Mouse (Mus musculus) inflammation-experienced regulatory T-cells, adult 6 months (primary cell): Measurements from ENCODE around the gene Tmem206. TPM values are rescaled to one million over a fixed set of nuclear protein-coding genes. Genes with fewer than 3 reads are reported as not detected.

Experiments
- ATAC-seq: one replicate; pipeline ENCODE4 v1.8.0; 2017
- polyA plus RNA-seq, 3 experiments: library from polyadenylated mRNA; unstranded; fragments of 100-300 nt; shearing (Covaris generic); gene quantifications; one replicate each; pipeline ENCODE4 v1.2.1; 2017

The Tmem206 gene
- 10 to 100 TPM; 15.5 to 29.6 (median 23.7) TPM for polyA plus RNA-seq

- peak; percentile 89 for ATAC-seq
These were observed at the start of gene Tmem206 for GRCm38 (mm10) chr1:191325726-191326232. Tmem206 (plus strand) TSS chr1:191325912.

DNA sequence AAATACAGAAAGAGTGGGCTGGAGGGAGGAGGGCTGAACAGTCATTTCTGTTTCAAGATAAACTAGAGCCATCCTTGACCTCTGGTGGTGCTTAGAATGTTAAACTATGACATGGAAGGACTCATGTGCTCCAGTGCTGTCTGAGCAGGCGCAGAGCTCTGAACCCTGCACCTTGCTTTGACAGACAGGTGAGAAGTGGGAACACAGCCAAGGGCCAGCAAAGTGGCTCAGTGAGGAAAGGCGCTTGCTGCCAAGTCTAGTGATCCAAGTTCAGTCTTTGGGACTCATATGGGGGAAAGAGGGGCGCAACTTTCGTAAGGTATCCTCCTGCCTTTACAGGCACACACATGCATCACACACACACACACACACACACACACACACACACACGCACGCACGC, 49.5 kb upstream of the Tmem206 start:
- ATAC-seq: no peak

DNA sequence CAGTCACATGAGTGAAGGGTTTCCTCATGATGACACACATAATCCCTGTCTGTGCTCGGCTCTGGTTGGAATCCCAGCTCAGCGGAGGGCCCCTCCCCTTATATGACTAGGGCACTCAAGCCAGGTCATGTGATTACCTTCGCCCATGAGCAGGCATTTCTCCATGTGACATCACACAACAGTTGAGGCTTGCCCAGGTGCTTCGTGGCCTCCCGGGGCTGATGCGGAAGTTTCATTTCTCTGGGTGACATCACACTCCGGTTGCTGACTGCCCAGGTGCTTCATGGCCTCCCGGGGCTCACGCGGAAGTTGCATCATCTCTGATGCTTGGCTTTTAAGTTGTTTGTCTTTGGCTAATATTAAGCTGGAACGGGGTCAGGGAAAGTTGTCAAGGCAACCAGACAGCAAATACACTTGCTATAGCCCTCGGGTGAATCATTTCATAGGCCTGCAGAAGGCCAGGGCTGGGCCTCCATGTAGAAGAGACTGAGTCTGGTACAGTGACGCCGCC, 48.1 kb upstream of the Tmem206 start:
- ATAC-seq: no peak

GRCm38 (mm10) chr1:191278324-191278723, 47.4 kb upstream of the Tmem206 start:
- no peak for ATAC-seq

DNA sequence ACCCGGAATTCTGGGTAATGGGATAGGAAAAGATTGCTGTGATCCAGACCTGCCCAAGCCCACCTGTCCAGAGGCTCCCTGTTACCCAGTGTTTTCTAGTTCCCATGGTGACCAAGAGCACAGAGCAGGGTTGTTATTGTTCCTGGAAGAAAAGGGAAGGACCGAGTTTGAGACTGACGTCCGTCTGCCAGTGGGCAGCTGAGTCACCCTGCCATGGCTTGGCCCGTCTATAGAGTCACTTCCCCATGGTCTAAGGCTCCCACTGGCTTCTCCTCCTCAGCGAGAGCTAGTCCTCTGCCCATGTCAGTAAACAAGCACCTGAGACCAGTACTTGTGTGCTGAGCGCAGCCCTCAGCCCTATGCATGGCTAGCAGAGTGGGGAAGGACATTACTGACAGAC, 44.5 kb upstream of the Tmem206 start:
- ATAC-seq: no peak

DNA sequence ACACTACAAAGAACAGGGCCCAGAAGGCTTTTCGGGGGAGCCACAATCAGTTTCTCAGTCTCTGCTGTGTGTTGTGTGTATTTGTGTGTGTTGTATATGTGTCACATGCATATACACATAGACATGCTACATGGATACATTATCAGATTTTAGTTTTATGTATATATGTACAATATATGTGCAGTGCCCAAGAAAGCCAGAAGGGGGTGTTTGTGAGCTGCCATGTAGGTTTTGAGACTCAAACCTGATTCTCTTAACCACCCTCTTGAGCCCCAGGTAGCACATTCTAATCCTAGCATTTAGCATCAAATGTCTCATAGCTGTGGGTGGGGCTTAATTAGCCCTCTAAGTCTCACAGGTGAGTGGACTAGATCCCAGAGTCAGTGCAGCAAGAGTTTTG, 43.4 kb upstream of the Tmem206 start:
- ATAC-seq: no peak

GRCm38 (mm10) chr1:191283110-191284040, 42.3 kb upstream of the Tmem206 start:
- ATAC-seq: no peak

- ATAC-seq: no peak
These were observed 41.2 kb upstream of the Tmem206 start for GRCm38 (mm10) chr1:191284502-191284901.

DNA sequence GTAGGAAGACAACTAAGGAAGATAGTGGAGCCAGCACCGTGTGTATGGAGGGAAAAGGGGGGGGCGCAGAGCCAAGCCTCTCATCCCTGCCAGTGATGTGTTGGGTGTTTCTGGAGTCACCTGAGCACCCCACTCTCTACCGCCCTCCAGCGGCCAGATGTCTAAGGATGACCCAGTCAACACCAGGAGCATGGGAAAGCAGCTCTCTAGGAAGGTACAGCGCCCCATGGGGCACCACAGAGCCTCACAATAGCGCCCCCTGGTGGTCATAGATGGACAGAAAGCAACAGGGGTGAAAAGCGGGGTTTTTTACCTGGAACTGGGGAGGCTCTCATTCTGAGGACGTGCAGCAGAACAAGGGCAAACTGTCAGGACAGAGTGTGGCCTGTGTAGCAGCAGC, 37.0 kb upstream of the Tmem206 start:
- ATAC-seq: peak; percentile 38

DNA sequence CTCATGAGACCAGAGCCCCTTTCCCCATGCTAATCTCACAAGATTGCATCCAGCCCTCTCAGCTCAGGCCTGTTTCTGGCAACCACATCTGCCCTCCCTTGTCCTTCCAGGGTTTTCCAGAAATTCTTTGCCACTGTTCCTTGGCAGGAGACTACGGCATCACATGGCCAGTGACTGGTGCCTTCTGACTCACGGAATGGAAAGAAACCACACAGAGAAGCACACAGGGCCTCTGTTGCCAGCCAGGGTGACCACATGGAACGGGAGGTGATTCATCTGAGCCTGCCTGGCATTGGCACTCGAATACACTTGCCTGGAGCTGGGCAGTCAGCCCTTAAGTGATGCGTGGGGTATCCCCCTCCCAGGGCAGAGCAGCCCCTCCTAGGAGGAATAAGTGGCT, 33.4 kb upstream of the Tmem206 start:
- no peak for ATAC-seq

DNA sequence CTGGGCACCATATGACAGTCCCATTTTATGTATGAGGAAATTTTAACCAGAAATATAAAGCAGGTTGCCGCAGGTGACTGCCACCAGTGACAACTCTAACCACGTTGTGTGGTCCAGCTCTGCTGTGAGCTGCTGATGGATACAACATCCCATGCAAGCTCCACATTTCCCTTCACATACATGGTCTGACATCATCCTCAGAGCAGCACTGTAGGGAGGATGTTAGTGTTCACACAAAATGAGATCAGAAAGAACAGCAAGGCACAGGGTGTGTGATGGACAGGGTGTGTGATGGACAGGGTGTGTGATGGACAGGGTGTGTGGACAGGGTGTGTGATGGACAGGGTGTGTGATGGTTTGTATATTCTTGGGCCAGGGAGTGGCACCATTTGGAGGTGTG, 32.7 kb upstream of the Tmem206 start:
- ATAC-seq: no peak

DNA sequence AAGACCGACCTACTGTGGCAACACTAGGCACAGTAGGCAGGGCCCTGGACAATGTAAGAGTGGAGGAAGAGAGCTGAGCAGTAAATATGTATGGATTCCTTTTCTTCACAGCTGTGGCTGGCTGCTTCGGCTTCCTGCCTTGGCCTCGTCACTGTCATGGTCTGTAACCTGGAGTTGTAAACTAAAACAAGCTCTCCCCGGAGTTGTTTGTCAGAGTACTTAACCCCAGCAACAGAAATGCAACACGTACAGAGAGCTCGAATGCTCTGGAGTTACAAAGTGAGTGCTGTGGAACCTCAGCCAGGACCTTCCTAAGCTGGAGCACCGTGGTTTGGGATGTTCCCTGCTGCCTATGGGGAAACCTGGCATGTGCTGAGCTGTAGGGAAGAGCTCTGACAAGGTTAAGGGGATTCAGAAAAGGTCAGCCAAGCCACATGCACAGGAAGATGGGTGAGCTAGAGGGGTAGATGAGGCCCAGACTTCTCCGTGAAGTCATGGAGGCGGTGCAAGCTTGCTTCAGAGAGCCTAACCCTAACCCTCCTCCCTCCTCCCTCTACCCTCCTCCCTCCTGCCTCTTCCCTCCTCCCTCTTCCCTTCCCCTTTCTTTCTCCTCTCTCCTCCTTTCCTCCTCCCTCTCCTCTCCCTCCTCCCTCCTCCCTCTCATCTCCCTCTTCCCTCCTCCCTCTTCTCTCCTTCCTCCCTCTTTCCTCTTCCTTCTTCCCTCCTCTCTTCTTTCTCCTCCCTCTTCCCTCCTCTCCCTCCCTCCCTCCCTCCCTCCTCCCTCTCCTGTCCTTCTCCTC, 31.5 kb upstream of the Tmem206 start:
- ATAC-seq: no peak

GRCm38 (mm10) chr1:191295784-191296183, 29.9 kb upstream of the Tmem206 start:
- ATAC-seq: no peak

DNA sequence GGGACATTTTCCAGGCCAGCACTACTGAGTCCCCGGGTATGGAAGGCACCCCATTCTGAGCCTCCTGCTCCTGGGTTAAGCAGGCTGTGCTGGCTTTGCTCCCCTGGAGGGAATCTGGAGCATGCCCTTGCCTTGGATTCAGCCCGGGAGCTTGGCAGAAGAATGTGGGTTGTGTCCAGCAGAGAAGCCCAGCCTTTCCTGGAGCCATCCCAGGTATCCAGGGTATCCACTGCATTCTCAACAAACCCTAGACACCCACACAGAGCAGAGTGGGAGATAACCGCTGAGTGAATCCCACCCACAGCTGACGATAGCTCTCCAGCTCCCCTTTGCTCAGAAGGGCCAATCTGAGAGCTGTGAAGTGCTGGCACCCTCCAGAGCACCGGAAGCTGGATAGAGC, 29.3 kb upstream of the Tmem206 start:
- no peak for ATAC-seq

- no peak for ATAC-seq
These were observed 27.4 kb upstream of the Tmem206 start for GRCm38 (mm10) chr1:191298304-191298703.

GRCm38 (mm10) chr1:191299215-191299942, 26.3 kb upstream of the Tmem206 start:
- ATAC-seq: no peak

DNA sequence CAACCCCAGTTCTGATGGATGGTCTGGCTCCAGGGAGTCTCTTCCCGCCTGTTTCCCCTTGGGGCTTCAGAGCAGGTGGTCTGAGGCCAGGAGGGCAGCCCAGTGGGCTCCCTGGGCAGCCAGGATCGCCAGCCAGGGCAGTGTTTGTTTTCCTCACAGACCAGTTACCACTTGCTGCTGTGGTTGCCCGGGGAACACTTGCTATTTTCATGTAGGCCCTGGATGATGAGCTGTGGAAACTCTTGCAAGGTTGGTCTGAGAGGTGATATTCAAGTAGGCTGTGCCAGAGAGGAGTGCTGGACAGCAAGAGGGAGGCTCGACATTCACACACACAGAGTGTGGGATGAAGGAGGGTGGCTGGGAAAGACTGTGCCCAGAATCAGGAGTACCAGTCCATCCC, 23.8 kb upstream of the Tmem206 start:
- ATAC-seq: no peak

GRCm38 (mm10) chr1:191303736-191304135, 22.0 kb upstream of the Tmem206 start:
- no peak for ATAC-seq

DNA sequence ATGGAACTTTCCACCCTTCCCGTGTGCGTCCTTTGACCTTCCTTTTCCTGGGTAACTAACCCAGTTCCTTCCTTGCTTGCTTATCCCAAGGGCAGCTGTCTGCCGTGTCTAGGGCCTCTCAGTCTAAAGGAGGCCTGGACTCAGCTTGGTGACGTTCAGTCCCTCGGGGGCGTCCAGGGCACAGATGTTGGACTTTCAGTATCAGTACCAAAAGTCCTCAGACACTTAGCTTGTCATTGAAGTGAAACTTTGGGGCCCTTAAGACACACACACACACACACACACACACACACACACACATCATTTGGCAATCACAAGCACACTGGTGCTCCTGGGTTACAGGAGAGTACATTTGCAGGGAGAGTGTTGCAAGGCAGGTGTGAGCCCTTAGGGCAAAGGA, 21.5 kb upstream of the Tmem206 start:
- no peak for ATAC-seq

DNA sequence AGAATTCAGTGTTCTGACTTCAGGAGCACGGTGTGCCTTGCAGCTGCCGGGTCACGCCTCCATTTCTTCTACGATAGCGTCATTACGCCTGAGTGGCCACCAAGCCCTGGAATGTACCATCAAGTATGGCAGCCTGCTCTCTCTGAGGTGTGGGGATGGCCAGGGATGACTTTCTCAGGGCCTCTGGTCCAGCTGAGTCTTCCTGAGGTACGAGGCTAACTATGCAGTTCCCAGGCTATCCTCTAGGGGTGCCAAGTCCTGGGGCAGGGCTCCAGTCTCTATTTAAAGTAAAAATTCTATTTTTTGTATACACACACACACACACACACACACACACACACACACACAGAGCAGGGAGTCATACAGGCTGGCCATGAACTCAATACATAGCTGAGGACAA, 20.1 kb upstream of the Tmem206 start:
- peak; percentile 77 for ATAC-seq

- no peak for ATAC-seq
These were observed 19.4 kb upstream of the Tmem206 start for GRCm38 (mm10) chr1:191306316-191306715.

GRCm38 (mm10) chr1:191307766-191308455, 17.8 kb upstream of the Tmem206 start:
- ATAC-seq: no peak
